Mouse (Mus musculus): ENCODE measurements around the gene Mtif3.

GRCm38 (mm10) chr5:146942965-146943364 lies 20.6 kb downstream of the Mtif3 start:
- TF ChIP-seq CTCF (IDR thresholded peaks at IDR 0.05; ENCODE audit: extremely low read depth, insufficient read depth, low read length) (no peak), POLR2A (IDR thresholded peaks at IDR 0.05; ENCODE audit: extremely low read depth, insufficient read depth, low read length) (no peak)
